Mouse (Mus musculus) ES-Bruce4 (cell line): Measurements from ENCODE around the gene Vkorc1l1.

Source experiments
- CTCF ChIP-seq: IDR thresholded peaks from one replicate; pipeline ENCODE4 v1.8.1; 2011; ENCODE audit warnings: low read depth, low read length
- EP300 ChIP-seq: IDR thresholded peaks from 2 replicates; pipeline ENCODE4 v1.6.1; 2011; ENCODE audit warnings: low read depth, low read length; ENCODE audit not compliant: insufficient read depth
- POLR2A ChIP-seq: IDR thresholded peaks from one replicate; pipeline ENCODE4 v1.8.1; 2011; ENCODE audit warnings: low read length; ENCODE audit not compliant: insufficient read depth

DNA sequence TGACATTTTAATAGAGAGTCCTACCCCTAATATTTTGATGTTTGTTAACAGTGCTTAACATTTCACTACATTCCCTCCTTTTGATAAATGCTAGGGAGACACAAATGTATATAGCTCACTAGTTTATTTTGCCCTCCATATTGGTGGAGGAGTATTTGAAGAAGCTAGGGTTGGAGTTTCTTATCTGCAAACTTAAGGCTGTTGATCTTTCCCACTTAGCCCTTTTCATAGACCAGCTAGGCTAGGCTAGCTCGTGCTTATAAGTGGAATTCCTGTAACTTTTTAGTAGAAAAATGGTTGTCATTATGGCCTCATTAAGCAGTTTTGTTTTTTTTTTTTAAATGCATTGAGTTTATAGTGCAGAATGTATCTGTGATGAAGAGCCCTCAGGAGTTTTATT, 1.6 kb downstream of the Vkorc1l1 start:
- TF ChIP-seq CTCF (no peak), EP300 (no peak), POLR2A (no peak)
